Mouse (Mus musculus) heart, adult 9 months (tissue): ENCODE measurements at regions not wholly inside any gene's neighbourhood (a gene's known extent, or its start where the extent isn't known, plus 50 kb on each side); places are given as distances from the start of the nearest gene placed in this dataset.
"Not testable (repeated sequence)": the region's sequence is repeated elsewhere in the genome, so short reads cannot be mapped to it uniquely, and the experiment has no call there.

Experiments used
- DNase-seq, 2 experiments: peaks; one replicate each; pipeline ENCODE4 v3.0.0; 2022; ENCODE audit warnings: low spot score in 2 of 2

DNA sequence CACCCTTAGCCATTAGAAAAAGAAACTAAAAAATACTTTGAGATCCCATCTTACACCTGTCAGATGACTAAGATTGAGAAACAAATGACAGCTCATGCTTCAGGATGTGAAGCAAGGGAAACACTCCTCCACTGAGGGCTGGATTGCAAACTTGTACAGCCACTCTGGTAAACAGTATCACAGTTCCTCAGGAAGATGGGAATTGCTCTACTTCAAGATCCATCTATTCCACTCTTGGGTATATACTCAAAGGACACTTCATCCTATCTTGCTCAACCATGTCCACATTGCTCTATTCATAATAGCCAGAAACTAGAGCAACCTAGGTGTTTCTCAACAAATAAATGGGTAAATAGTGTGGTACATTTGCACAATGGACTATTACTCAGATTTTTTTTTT is 241.2 kb downstream of the Snx19 start:
- no peak for DNase-seq

DNA sequence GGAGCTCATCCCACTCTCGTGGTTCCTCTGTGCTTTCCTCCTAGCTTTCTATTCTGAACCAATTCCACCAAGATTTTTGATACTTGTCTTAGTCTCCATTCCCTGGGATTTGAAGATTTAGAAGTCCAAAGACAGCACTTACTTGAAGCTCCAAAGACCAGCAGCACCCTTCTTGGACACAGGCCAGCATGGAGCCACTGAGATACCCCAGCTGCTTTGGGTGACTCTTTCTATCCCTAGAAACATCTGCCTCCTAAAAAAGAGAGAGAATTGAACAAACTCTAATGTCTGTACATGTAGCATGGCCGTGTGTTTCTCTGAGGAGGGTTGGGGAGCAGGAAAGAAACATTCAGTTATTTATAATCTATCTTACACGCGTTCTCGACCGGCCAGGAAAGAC is 235.5 kb downstream of the Snx19 start:
- no peak for DNase-seq

DNA sequence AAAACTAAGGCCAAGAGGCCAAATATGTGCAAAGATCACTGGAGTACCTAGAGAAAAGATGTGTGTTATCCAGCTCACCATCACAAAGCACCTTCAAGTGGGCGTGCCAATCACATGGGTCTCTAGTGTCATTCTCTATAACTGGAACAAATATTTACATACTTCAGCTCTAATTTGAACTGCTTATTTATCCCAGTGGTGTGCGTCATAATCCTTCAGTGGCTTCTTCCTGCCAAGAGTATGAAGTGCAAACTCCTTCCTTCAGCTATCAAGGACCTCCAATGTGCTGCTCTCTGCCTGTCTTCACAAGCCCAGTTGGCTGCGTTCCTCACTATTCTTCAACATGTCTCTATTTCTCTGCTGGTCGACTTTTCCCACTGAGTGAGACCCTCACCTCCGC is 227.1 kb downstream of the Snx19 start:
- DNase-seq: no peak

DNA sequence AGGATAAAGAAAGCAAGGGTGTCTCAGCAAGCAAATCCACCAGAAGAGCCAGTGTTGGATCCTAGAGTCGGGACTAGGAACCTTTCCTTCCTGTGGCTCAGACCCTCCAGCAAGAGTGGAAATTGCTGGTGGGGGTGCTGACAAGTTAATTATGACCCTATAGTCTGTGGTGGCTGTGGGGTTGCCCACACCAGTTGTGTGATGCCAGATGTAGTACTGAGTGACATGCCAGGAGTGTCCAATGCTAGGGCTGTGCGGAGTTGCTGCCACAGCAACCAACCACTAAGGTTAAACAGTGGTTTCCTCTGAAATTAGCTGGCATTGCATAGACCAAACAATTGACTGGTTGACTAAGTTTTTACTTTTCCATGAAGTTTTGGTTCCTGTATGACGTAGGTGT is 226.3 kb downstream of the Snx19 start:
- DNase-seq: no peak

DNA sequence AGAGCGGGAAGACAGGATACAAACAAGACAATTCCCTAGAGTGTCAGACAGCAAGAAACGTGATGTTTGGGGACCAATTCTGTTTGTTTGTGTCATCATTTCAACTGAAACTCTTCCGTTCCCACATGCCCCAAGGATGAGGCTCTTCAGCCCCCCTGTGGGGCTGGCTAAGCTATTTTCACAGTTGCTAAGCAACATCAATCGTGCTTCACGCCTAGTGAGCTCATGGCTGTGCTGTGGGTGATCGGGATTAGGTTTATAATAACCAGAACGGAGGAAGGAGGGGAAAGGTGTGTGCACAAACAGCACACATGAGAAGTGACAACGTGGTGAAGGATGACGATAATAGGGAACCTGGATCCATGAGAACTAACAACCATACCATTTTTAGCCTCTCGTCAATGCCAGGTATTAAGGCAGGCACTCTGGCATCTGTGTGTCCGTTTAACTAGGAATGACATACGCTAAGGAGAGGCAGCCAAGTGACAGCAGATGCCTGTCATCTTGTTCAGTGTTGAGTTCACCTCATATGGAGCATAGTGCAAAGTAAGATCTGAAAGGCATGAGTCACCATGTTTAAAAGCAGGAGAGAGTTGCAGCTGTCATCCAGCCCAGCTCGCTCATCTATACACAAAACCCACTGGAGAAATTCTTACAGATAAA is 222.6 kb downstream of the Snx19 start:
- no peak for DNase-seq

DNA sequence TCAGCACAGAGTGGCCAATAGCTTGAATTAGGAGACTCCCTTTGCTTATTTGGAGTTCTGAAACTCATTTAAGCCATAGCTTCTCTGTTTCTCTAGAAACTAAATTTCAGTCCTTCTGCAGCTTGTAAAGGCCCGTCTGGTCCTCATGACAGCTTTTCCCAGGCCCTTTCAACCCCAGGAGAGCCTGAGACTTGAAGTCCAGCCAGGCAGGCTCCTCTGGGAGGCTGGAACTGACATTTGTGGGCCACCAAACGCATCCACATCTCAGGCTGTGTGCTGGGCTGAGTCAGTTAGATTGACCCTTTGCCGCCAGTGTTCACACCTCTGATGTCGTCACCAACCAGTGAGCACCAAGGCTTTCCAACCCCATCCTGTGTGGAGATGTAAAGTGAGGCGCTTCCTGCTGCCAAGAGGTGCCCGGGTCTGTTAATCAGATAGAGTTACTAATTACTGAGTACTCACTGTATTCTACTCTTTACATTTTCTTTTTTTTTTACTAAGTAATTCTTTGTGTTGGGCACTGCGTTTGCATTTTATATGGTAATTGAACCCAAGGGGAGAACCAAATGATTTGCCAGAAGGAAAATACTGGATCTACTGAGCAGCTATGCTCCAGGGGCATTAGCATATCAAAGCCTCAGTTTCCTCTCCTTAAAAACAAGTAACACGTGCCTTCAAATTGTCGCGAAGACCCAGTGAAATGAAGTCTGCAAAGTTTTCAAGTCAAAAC is 207.0 kb downstream of the Snx19 start:
- peak; percentile 63 to 67 for DNase-seq

DNA sequence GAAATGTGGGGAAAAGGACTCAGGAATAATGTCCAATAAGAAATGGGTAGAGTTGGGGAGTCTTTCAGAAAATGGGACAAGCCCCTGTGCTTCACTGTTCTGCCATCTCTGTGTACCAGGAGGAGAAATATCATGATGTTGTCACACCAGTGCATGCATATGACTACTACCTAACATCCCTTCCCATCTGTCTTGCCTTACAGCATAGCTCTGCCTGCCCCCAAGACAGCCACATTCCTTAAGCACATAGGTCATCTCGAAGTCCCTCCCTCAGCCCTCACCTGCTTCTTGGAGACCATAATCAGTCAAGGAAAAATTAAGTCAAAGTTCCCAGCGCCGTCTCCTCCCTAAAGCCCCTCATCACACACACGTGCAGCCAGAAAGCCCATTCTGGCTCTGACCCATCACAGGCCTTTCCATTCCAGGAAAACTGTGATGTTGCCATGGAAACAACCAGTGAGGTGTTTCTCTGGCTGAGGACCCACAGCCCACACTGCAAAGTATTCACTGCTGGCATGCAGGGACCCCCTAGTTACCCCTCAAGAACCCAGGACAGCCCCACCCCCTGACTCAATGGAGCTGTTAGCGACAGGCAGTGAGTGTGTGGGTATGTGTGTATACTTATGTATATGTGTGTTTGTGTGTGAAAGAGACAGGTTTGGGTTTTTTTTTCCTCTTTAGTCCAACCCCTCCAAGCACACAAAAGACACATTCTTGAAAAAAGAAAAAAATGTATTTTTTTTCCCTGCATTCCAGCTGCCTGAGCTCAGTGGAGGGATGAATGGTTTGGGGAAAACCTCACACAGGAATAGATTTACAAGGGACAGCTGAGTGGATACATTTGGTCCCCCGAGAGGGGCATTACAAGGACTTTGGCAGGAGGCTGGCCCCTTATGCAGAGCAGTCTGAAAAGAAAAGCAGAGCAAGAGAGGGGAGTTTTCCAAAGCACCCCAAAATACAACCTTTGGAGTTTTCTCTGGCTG is 205.5 kb downstream of the Snx19 start:
- DNase-seq: no peak

DNA sequence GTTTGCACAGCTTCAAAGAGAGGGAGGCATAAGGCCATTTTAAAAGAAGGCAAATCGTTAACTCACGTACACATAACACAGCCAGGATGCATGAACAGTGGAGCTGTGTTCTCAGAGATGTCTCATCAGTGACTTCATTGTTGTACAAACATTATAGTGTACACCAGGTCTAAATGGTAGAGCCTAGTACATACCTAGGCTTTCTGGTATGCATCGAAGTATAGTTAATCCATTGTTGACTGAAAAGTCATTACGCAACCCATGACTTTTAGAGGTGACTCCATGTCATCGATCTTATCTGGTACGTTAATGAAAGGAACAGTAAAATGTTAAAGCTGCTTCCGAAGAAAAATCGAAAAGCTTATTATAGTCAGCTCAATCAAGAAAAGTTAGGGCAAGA is 198.7 kb downstream of the Snx19 start:
- no peak for DNase-seq

DNA sequence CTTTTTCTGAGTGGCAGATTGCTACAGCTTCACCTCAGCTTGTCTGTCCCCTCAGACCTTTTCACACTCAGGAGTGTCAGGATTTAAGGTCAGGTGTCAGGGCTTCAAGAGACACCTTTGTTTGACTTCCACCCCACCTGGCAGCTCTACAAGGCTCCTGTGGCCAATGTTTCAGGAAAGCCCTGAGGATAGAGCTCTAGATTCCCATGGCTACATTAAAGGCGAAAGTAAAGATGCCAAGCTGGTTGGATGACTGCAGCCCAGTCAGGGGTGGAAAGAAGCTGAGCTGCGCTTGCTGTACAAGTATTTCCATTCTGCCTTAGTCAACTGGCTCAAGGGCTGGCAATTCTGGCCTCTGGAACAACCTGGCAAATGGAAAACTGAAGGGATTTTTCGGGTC is 198.2 kb downstream of the Snx19 start:
- DNase-seq: no peak

DNA sequence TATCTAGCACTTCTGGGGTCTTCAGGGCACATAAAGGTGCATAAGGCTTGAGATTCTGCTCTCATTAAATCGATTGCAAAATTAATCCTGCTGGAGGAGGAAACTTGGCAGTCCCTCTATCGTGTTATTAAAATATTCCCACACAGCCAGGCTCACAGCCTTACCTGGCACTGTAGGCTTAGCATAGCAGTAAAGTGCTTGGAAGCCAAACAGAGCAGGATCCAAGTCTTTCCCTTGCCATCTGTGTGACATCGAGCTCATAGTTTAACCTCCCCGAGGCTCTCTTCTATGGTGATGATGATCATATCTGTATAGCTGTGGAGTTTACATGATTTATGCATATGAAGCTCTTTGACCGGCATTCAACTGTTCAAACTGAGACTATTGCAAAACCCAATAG is 197.6 kb downstream of the Snx19 start:
- DNase-seq: no peak

DNA sequence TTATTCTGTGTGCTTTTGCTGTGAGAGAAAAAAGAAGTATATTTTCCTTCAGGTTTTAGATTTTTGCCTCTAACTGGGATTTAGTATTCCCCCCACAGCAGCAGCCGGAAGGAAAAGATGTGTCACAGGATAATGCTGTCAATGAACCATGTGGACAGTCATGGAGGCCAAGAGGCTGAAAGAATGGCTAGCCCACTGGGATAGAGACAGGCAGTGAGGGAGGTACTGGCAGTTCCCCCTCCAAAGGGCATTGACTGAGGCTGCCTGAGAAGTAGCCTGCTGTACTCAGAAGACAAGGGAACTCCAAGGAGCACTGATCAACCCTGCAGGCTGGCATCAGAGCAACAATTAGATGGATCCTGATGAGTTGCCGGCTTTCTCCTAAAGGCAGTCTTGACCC is 192.4 kb downstream of the Snx19 start:
- DNase-seq: no peak

DNA sequence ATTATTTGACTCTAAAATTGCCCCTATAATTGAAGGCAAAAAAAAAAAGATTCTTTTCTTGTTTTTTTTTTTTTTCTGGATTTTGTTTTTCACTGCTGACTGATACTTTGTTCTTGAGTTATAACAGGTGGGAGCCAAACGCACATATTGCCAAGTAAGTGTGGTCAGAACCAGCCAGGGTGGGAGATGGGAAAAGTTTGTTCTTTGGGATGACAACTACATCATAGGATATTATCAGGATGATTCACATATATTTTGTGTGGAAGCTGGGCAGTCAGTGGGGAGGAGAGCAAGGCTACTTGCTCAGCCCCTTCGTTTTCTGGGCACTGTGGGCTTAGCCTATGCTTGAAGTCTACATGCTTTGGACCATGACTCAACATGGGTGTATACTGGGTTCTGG is 191.3 kb downstream of the Snx19 start:
- DNase-seq: no peak

DNA sequence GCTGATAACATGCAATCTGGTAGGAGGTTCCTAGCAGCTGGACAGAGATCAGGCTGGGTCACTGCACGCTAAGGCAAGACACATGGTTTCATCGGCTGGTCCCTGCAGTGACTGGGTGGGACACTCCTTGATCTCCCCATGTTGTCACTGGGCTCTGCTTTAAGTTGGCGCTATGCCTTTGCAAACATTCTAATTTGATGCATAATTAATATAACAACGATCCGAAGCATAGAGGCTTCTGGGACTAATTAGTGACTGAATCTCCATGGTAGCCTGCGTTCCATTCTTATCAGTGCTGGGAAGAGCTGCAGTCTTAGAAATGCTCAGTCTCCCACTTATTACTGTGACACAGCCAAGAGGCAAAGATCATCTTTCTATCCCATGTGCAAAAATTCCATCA is 186.8 kb downstream of the Snx19 start:
- DNase-seq: peak; percentile 57 to 66

DNA sequence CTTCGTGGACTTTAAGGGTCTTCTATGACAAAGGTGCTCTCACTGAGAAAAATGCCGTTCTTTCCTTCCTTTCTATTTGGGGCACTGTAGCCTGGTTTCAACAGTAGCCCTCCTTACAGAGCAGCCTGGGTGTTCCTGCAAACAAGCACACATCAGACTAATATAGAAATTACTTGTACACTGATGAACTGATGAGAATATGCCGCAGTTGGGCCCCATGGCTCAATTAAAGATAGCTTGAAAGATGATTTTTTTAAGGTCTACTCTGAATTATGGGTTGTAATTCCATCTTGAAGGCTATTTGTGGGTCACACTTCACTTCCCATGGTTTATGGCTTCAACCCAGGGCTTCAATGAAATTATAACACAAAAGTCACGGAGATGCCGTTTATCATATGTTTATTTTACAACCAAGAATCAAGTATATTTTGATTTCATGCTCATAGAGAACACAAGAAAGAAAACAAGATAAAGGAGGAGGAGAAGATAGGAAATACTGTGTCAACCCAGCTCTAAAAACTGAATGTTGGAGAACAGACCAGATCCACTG is 186.2 kb downstream of the Snx19 start:
- DNase-seq: no peak

DNA sequence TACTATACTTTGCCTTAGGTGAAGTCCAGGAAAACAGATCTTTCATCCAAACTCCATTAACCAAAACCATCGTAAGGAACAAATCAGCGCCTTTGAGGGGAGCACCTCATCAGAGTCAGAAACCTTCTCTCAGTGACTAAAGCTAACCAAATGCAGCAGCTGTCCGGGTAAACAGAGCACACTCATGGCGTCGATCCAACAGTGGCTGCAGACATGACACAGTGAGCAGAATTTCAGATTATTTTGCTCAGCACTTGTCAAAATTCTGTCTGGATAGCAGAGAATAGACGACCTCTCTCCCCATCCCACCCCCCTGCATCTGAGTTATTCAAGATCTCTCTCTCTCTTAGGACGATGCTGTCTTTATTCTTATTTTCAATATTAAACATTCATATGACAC is 183.4 kb downstream of the Snx19 start:
- no peak for DNase-seq

DNA sequence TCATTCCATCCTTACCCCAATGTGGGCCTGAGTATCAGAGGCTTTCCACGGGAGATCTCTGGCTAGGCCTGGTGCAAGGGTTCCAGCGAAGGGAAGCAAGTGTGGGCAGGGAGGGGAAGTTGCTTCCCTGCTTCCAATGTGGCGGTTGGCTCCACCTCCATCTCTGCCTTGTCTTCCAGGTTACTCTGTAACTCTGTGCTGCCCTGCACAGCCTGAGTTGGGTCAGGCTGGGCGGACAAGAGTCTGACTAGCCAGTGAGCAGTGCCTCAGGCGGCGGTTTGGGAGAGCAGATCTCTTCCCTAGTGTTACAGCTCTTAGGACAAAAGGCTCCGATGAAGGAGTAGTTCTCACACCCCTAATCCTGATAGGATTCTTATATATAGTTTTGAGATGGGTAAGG is 172.8 kb downstream of the Snx19 start:
- DNase-seq: no peak

DNA sequence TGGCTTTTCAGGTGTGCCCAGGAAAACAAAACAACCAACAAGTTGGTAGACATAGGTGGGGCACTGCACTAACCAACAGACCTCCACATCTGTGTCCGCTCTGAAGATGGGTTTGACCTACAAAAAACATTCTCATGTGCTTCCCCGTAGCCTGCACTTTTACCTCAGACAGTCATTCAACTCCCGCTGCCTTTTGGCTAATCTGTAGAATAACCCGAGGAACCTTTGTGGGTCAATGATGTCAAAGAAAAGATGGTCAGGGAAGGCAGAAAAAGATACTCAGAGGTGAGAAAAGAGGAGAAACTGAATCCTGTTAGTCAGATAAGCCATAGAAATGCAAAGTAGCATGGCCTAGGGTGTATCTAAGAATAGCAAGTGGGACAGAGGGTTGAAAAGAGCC is 170.8 kb downstream of the Snx19 start:
- DNase-seq: no peak

DNA sequence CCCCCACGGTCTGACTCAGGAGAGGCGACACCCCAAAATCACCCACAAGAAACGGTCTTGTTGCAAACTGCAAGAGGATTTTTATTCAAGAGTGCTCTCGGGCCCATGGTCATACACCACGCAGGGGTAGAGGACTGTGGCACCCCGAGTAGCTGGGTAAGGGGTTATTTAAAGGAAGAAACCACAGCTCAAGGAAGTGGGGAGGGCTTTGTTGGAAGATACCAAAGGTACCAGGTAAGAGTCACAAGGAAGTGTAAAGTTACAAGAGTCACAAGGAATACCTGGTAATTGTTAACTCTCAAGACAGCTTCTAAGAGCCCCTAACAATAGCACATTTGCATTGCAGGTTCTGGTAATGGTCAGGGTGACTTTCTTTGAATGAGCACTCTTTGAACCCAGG is 170.2 kb downstream of the Snx19 start:
- not testable (repeated sequence) for DNase-seq

DNA sequence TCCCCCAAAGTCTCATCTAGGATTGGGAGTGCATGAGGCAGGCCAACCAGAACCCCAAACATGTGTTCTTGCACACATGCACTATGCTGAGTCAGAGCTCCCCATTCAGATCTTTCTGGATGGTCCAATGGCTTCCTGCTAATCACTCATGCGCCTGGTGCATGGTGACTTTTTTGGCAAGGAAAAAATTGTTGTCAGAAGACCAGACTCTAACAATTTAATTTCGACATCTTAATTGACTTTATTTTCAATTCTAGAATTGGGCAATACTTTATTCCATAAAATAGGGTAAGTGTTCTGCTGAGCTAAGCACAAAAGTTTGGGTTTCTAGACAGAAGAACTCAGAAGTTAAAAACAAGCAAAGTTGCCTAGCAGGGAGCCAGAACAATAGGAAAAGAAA is 165.7 kb downstream of the Snx19 start:
- no peak for DNase-seq

DNA sequence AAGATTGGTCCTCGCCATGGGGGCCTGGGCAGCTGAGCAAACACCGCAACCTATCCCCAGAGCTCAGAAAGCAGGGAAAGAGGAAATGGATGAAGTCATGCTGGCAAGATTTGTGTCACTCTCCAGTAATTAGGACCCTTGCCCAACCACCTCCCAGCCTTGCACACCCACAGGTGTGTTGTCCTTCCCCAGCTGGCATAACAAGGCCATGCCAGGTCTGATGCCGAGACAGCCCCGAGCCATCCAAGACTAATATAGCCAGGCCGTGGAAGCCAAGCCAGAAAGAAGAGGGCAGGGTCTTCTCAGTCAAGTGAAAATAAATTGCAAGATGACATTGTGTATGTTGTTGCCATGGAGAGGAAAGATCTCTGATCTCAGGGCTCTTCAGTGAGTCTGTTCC is 164.3 kb downstream of the Snx19 start:
- no peak for DNase-seq

DNA sequence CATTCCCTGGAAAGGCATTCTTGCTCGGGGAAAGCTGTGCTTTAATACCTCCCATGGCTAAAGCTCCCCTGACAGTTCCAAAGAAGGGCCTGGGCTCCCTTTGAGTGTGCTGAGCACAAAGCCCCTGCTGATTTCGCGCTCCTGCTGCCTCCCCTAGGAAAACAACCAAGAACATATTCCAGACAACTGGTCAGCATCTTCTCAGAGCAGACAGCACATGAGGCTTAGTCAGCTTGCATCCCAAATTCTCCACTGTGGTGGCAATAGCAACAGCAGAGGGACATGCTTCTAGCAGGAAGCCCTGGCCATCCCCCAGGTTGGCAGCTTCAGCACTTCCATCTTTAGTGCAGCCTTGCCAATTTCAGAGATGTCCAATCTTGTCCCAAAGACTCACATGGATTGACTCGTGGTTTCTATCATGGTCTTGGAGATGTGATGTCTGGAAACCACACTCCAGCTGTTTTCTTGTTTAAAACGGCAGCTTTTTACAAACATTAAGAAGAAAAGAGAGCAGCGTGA is 163.8 kb downstream of the Snx19 start:
- peak; percentile 52 to 59 for DNase-seq

DNA sequence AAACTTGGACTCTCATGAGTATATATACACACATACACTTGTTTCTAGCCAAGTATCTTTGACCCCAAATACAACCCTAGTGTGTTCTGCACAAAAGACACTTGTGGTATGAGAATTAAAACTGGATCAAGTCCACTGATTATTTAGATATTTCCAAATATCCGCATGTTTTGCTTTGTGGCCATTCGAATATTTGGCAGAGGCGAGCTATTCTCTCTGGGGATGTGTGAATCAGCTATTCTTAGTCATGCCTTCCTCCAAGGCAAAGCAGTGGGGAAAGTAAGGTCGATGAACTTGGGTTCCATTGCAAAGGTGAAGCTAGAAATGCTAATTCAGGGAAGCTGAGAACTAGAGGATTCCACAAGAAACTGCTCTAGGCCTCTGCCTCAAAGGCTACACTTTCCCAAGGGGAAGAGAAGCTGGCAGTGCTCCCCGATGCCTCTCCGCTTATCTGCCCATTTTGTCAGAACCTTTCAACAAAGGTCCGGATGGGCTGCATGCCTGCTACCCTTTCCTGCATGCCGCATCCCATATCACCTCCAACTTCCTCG is 154.4 kb downstream of the Snx19 start:
- DNase-seq: peak; percentile 46 to 58
